Mouse (Mus musculus) midbrain, embryonic 13.5 days (tissue): ENCODE data around the gene Ephb6. TPM values are rescaled to one million over a fixed set of nuclear protein-coding genes. Genes with fewer than 3 reads are reported as not detected.

Source experiments
- ATAC-seq: fragments of 200-750 bp; cut with Nextera tagmentation; 2 replicates; pipeline ENCODE4 v1.8.0; 2017; ENCODE audit warnings: mild to moderate bottlenecking, moderate TSS enrichment, moderate library complexity
- H3K27ac ChIP-seq: fragments of 300-500 bp; sonication (generic); 2 replicates; pipeline ENCODE4 v1.5.1; 2015; ENCODE audit warnings: inconsistent platforms, mild to moderate bottlenecking, moderate library complexity
- H3K27me3 ChIP-seq: fragments of 300-500 bp; sonication (generic); 2 replicates; pipeline ENCODE4 v1.6.1; 2015; ENCODE audit warnings: mild to moderate bottlenecking, inconsistent platforms
- H3K36me3 ChIP-seq: fragments of 300-500 bp; sonication (generic); 2 replicates; pipeline ENCODE4 v1.6.1; 2015; ENCODE audit warnings: mild to moderate bottlenecking, inconsistent platforms
- H3K4me1 ChIP-seq: fragments of 300-500 bp; sonication (generic); replicated peaks from 2 replicates; pipeline ENCODE4 v1.6.1; 2015; ENCODE audit warnings: inconsistent platforms
- H3K4me2 ChIP-seq: fragments of 300-500 bp; sonication (generic); replicated peaks from 2 replicates; pipeline ENCODE4 v1.6.1; 2015; ENCODE audit warnings: moderate library complexity, mild to moderate bottlenecking, inconsistent platforms
- H3K4me3 ChIP-seq: fragments of 300-500 bp; sonication (generic); replicated peaks from 2 replicates; pipeline ENCODE4 v1.5.1; 2015; ENCODE audit warnings: mild to moderate bottlenecking, inconsistent platforms
- H3K9ac ChIP-seq: fragments of 300-500 bp; sonication (generic); replicated peaks from 2 replicates; pipeline ENCODE4 v1.6.1; 2015; ENCODE audit warnings: mild to moderate bottlenecking, inconsistent platforms
- H3K9me3 ChIP-seq: fragments of 300-500 bp; sonication (generic); 2 replicates; pipeline ENCODE4 v1.6.1; 2016; ENCODE audit warnings: mild to moderate bottlenecking, inconsistent platforms
- WGBS: fragments of 180-500 bp; shearing (Covaris S2); methylation state at CpG from one replicate; pipeline ENCODE4 v1.1.7; 2015; 5-methylcytosine and 5-hydroxymethylcytosine counted together
- polyA plus RNA-seq: library from polyadenylated mRNA; unstranded; fragments of >200 nt; fragmentation: Nextera tagmentation; extraction: Ambion mirVana; gene quantifications from 2 replicates; pipeline ENCODE4 v1.2.1, GENCODE M21; 2015

Ephb6 gene
- polyA plus RNA-seq, 1 experiment from 2014 or later, result 26.6 TPM

GRCm38 (mm10) chr6:41658487-41658886 is 53.2 kb downstream of the Ephb6 start:
- 77% methylated on average over 1 of the region's 1 CpGs for WGBS
- Histone ChIP-seq H3K36me3 (no peaks in the 10 kb centered on the region), H3K9ac (no peak overlapping the region)

GRCm38 (mm10) chr6:41662320-41662719 is 57.0 kb downstream of the Ephb6 start:
- no peak overlapping the region for H3K27ac ChIP-seq
- H3K4me3 ChIP-seq, result no peak overlapping the region
- H3K27me3 ChIP-seq, result no peaks in the 10 kb centered on the region
- H3K4me2 ChIP-seq, result no peak overlapping the region
- H3K36me3 ChIP-seq, result no peaks in the 10 kb centered on the region
- no peaks in the 10 kb centered on the region for H3K4me1 ChIP-seq
- 34% methylated on average over 2 of the region's 2 CpGs for WGBS
- H3K9me3 ChIP-seq, result no peaks in the 10 kb centered on the region
- no peak overlapping the region for H3K9ac ChIP-seq
- no peak for ATAC-seq

More at GRCm38 (mm10) chr6:41658487-41658886, 53.2 kb downstream of the Ephb6 start:
- Histone ChIP-seq H3K4me2 (no peak overlapping the region), H3K27me3 (no peaks in the 10 kb centered on the region), H3K4me3 (no peak overlapping the region), H3K9me3 (no peaks in the 10 kb centered on the region), H3K27ac (no peak overlapping the region), H3K4me1 (no peaks in the 10 kb centered on the region)
- ATAC-seq, result no peak

Other genes with a start within 250 kb of the Ephb6 start
- not detected in 2 replicates for gene Prss3, start 227.8 kb upstream of the Ephb6 start, polyA plus RNA-seq
- not detected in 2 replicates for gene Gm5771, start 213.1 kb upstream of the Ephb6 start, polyA plus RNA-seq
- gene Gm10334, start 159.3 kb upstream of the Ephb6 start, polyA plus RNA-seq, result not detected in 2 replicates
- not detected in 2 replicates for gene Prss1, start 146.6 kb upstream of the Ephb6 start, polyA plus RNA-seq
- not detected in 2 replicates for gene Prss2, start 83.7 kb upstream of the Ephb6 start, polyA plus RNA-seq
- 0.67 and 0.90 TPM in 2 replicates for gene Trpv6, start 30.9 kb downstream of the Ephb6 start, polyA plus RNA-seq
- gene Trpv5, start 75.3 kb downstream of the Ephb6 start, polyA plus RNA-seq, result not detected in 2 replicates
- not detected in 2 replicates for gene Llcfc1, start 78.9 kb downstream of the Ephb6 start, polyA plus RNA-seq
- gene Kel, start 98.9 kb downstream of the Ephb6 start, polyA plus RNA-seq, result 0.78 and 1.2 TPM in 2 replicates
- gene Olfr459, start 169.7 kb downstream of the Ephb6 start, polyA plus RNA-seq, result not detected in 2 replicates
- not detected in 2 replicates for gene Pip, start 242.1 kb downstream of the Ephb6 start, polyA plus RNA-seq
- gene Sval2, start 247.5 kb downstream of the Ephb6 start, polyA plus RNA-seq, result not detected in 2 replicates